Mouse (Mus musculus) bone marrow macrophage, adult 2 months (primary cell): Measurements from ENCODE around the gene Lgalsl.

Experiments
- CTCF ChIP-seq: IDR thresholded peaks from 2 replicates; pipeline ENCODE4 v1.5.1; 2012; ENCODE audit warnings: low read depth, mild to moderate bottlenecking, low read length, moderate library complexity
- POLR2A ChIP-seq: IDR thresholded peaks from 2 replicates; pipeline ENCODE4 v1.6.1; 2012; ENCODE audit warnings: mild to moderate bottlenecking, low read depth, low read length, borderline replicate concordance

DNA sequence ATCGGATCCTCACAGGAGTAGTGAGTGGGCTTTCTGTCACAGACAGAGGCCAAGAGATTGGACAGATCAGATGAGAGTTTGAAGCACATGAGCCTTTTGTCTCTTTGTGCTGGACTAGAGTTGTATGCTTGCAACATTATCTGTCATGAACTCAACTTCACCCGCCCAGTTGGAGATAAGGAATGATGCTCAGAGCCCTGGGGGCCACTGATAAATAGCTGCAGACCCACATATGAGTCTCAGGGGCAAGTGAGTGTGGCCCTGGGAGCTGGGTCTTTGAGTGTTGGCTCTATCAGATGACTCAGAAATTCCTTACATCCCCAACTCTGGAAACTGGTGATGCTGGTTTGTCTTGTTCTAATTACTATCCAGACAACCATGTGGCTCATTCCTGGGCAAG is 39.1 kb upstream of the Lgalsl start:
- TF ChIP-seq CTCF (no peak), POLR2A (no peak)
